Mouse (Mus musculus): ENCODE measurements around the gene Arrdc2. TPM values are rescaled to one million over a fixed set of nuclear protein-coding genes. Genes with fewer than 3 reads are reported as not detected.
A peak's percentile ranks its signal among the peaks of the same experiment; 100 is the strongest.

Arrdc2 gene
- polyA plus RNA-seq, 1 experiment from 2014 or later: 5.5 TPM

DNA sequence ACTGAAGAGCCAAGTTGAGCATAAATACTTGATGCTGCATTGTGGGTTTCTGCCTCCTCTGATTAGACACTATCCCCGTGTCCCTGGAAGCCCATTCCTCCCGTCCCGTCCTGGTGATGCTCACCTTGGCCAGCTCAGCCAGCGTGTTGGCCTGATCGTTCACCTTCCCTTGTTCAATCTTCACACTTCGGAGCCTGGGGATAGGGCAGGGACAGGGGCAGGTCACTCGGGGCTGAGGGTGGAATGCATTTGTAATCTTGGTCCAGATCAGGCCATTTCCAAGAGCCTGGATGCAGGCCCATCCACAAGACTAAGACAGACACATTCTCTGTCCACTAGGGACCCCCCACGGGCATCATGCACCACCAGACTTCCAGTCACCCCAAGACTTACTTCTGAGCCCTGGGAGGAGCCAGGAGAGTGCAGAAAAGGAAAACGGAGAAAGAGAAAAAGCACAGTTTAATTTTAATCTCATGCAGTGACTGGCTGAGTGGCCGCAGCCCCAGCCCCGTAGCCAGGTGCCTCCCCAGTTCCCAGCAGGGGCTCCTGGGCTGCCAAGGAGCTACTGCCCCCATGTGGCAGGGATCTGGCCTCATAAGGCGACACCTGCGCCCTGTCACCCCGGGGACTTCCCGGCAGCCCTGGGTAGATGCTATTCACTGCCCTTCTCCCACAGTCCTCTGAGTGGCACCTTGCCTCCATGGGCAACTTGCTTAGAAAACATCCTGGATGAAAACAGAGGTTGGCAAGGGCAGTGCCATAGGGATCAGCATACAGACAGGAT, 7.0 kb upstream of the Arrdc2 start:
- WGBS: 47% methylated on average over 15 of the region's 15 CpGs
- Histone ChIP-seq H3K27ac (no peak overlapping the region), H3K9ac (no peak overlapping the region), H3K36me3 (no peaks in the 10 kb centered on the region), H3K4me2 (no peak overlapping the region), H3K9me3 (no peaks in the 10 kb centered on the region), H3K4me3 (no peak overlapping the region), H3K4me1 (no peaks in the 10 kb centered on the region), H3K27me3 (0 out of 2 replicates have a peak, but pooled peaks cover 7% of the 10 kb centered on the region)
- ATAC-seq (ENCODE audit: borderline replicate concordance, extremely low read depth, low FRiP score, low TSS enrichment): no peak

DNA sequence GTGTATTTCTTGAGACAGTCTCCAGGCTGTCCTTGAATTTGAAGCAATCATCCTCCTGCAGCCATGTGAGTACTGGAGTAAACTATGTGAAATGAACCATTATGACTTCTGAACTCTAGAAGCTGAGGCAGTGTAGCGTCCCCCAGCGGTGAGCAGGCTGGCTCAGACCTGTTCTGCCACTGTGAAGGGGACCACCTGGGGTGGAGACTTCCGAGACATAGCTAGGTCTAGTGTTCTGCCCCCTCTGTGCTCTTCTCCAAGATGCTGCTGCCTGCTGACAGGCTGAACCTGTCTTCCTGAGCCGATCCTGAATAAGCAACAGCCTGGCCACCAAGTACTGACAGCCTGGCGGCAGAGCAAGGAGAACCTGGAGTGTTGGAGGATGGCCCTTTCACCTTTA, 5.6 kb upstream of the Arrdc2 start:
- ATAC-seq (ENCODE audit: borderline replicate concordance, extremely low read depth, low FRiP score, low TSS enrichment): no peak
- 41% methylated on average over 5 of the region's 5 CpGs for WGBS
- no peak overlapping the region for H3K4me3 ChIP-seq
- peaks cover 5% of the 10 kb centered on the region for H3K4me1 ChIP-seq
- 0 out of 2 replicates have a peak, but pooled peaks cover 7% of the 10 kb centered on the region for H3K27me3 ChIP-seq
- H3K27ac ChIP-seq: no peak overlapping the region
- no peaks in the 10 kb centered on the region for H3K36me3 ChIP-seq
- H3K4me2 ChIP-seq: no peak overlapping the region
- no peak overlapping the region for H3K9ac ChIP-seq
- H3K9me3 ChIP-seq: no peaks in the 10 kb centered on the region

DNA sequence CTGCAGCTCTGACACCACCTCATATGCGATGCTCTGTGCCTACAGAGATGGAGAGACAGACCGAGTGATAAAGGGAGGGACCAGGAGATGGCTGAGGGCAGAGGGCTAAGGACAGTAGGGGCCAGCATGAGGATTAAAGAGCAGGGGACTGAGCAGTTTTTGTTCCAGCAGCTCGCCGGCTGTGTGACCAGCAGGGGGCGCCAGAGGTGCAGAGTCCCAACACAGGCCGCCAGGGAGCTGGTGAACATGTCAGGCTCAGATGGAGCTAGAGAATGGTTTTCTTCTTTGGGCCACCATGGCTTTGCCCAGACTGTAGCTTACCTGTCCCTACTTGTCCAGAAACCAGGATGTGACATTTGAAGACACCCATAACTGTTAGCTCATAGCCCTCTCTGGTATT, 5.0 kb upstream of the Arrdc2 start:
- H3K4me3 ChIP-seq: no peak overlapping the region
- H3K27ac ChIP-seq: no peak overlapping the region
- H3K9me3 ChIP-seq: no peaks in the 10 kb centered on the region
- H3K4me1 ChIP-seq: peaks cover 7% of the 10 kb centered on the region
- 2% methylated on average over 6 of the region's 6 CpGs for WGBS
- no peak for ATAC-seq (ENCODE audit: borderline replicate concordance, extremely low read depth, low FRiP score, low TSS enrichment)
- no peaks in the 10 kb centered on the region for H3K36me3 ChIP-seq
- no peak overlapping the region for H3K4me2 ChIP-seq
- no peak overlapping the region for H3K9ac ChIP-seq
- 0 out of 2 replicates have a peak, but pooled peaks cover 7% of the 10 kb centered on the region for H3K27me3 ChIP-seq

DNA sequence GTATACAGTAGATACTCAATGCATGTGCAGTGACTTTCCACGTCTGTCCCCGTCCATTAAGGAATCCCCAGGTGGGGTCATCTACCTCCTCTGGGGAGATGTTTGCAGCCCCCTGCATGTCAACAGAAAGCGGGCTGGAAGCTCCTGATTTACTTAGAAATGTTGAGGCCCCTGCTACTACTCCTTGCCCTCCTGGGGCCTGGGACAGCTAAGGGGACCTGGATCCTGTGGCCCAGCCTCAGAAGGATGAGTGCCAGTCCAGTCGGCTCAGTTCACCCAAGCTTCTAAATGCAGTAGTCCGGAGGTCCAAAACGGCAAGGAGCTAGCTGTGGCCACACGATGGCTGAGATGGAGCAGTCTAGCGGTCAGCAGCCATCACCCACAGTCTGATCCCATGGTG, 4.4 kb upstream of the Arrdc2 start:
- Histone ChIP-seq H3K27me3 (0 out of 2 replicates have a peak, but pooled peaks cover 7% of the 10 kb centered on the region), H3K4me1 (peaks cover 7% of the 10 kb centered on the region), H3K27ac (no peak overlapping the region), H3K9ac (no peak overlapping the region), H3K4me2 (no peak overlapping the region), H3K4me3 (no peak overlapping the region), H3K36me3 (no peaks in the 10 kb centered on the region), H3K9me3 (no peaks in the 10 kb centered on the region)
- WGBS: 80% methylated on average over 8 of the region's 8 CpGs
- no peak for ATAC-seq (ENCODE audit: borderline replicate concordance, extremely low read depth, low FRiP score, low TSS enrichment)

DNA sequence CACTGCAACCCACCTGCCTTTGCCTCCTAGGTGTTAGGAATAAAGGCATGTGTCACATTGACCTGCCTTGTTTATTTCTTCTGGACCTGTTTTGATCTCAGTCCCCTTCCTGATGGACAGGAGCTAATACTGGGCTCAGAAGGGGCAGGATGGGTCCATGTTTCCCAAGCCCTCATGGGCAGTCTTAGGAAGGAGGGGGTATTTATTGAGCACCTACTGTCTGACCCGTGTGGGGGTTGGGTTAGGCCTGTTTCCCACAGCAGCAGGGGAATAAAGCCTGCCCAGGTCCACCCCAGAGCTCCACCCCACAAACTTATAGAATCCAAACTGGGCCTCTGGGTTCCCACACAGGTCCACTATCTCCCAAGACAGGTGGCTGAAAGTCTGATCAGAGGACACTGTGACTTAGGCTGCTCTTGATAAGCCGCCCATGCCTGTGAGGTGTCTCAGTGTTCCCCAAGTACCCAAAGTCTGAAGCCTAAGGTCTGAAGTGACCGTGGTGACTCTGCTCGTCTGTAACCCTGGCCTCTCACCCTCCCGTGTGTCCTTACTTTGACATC, 3.8 kb upstream of the Arrdc2 start:
- H3K27ac ChIP-seq: no peak overlapping the region
- H3K36me3 ChIP-seq: no peaks in the 10 kb centered on the region
- H3K27me3 ChIP-seq: 0 out of 2 replicates have a peak, but pooled peaks cover 7% of the 10 kb centered on the region
- H3K9me3 ChIP-seq: no peaks in the 10 kb centered on the region
- ATAC-seq (ENCODE audit: borderline replicate concordance, extremely low read depth, low FRiP score, low TSS enrichment): no peak
- no peak overlapping the region for H3K4me3 ChIP-seq
- no peak overlapping the region for H3K9ac ChIP-seq
- no peak overlapping the region for H3K4me2 ChIP-seq
- peaks cover 14% of the 10 kb centered on the region for H3K4me1 ChIP-seq
- 65% methylated on average over 5 of the region's 5 CpGs for WGBS

DNA sequence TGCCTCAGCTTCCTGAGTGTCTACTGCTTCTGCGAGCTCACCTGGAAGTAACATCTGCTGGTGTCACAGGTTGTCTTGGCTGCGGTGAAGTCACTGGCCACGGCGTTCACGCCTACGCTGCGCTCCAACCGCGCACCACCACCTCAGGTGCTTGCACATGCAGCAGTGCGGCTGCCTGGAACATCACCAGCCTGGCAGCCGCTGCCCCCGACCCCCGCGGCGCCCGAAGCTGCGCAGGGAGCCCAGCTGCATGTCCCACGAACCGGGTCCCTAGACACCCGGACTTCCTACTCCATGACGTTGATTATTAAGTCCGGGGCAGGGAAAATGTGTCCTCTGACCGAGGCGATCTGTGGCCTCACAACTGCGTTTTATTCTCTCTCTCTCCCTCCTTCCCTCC, 3.0 kb upstream of the Arrdc2 start:
- no peaks in the 10 kb centered on the region for H3K9me3 ChIP-seq
- ATAC-seq (ENCODE audit: borderline replicate concordance, extremely low read depth, low FRiP score, low TSS enrichment): no peak
- H3K4me3 ChIP-seq: no peak overlapping the region
- 0 out of 2 replicates have a peak, but pooled peaks cover 7% of the 10 kb centered on the region for H3K27me3 ChIP-seq
- no peak overlapping the region for H3K4me2 ChIP-seq
- H3K27ac ChIP-seq: no peak overlapping the region
- peaks cover 16% of the 10 kb centered on the region for H3K4me1 ChIP-seq
- no peaks in the 10 kb centered on the region for H3K36me3 ChIP-seq
- WGBS: 64% methylated on average over 25 of the region's 25 CpGs
- H3K9ac ChIP-seq: no peak overlapping the region

DNA sequence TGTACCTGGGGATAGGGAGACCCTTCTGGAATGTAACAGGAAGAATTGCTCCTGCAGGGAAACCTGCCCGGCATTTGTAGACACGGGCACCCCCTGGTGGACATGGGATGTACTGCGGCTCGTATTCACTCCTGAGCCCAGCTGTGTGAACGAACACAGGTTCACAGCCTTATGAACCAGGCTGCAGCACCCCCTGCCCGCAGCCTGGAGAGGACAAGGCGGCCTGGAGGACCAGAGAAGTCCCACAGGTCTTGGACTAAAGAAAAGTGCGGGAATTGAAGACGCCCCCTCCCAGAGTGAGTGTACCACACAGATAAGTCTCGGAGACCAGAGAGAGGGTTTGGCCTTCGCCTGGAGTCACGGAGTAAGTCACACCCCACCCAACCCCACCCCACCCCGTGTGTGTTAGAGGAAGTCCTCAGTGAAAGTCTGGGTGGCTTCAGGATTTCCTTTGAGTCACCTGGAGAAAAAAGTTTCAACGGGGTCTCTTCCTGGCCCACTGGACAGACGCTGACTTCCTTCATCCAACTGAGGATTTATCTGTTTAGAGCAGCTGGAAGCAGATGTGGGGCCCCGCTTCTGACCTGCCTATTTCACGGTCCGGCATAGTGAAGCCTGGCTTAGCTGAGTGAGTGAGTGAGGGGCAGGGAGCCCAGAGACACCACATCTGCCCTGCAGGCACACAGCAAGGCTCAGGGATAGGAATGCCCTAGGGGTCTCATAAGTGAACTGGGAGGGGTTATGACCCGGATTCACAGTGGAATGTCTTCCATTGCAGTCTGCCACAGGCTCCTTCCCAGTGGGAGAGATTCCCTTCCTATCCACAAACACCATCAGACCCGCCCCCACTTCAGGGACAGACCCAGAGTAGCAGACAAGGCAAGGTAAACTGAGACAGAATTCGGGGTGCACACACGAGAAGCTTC, 1.9 kb upstream of the Arrdc2 start:
- H3K27me3 ChIP-seq: 0 out of 2 replicates have a peak, but pooled peaks cover 2% of the 10 kb centered on the region
- no peaks in the 10 kb centered on the region for H3K9me3 ChIP-seq
- 25% methylated on average over 22 of the region's 22 CpGs for WGBS
- ATAC-seq (ENCODE audit: borderline replicate concordance, extremely low read depth, low FRiP score, low TSS enrichment): no peak
- no peaks in the 10 kb centered on the region for H3K36me3 ChIP-seq
- no peak overlapping the region for H3K27ac ChIP-seq
- H3K4me1 ChIP-seq: peaks cover 16% of the 10 kb centered on the region
- H3K9ac ChIP-seq: no peak overlapping the region
- H3K4me3 ChIP-seq: no peak overlapping the region
- no peak overlapping the region for H3K4me2 ChIP-seq

DNA sequence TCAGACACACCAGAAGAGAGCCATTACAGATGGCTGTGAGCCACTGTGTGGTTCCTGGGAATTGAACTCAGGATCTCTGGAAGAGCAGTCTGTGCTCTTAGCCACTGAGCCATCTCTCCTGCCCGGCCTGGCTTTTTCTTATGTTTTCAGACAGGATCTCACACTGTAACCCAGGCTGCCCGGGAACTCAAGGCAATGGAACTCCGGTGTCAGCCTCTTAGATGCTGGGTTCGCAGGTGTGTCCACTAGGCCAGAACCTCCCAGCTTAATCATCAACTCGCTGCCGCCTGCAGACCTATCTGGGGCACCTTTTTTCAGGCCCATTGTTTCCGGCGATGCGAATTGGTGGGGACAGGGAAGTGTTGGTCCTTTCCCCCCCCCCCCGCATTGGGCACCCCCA, 1.1 kb upstream of the Arrdc2 start:
- H3K9me3 ChIP-seq: no peaks in the 10 kb centered on the region
- no peak overlapping the region for H3K27ac ChIP-seq
- no peak for ATAC-seq (ENCODE audit: borderline replicate concordance, extremely low read depth, low FRiP score, low TSS enrichment)
- 45% methylated on average over 10 of the region's 10 CpGs for WGBS
- no peak overlapping the region for H3K4me2 ChIP-seq
- no peaks in the 10 kb centered on the region for H3K36me3 ChIP-seq
- H3K4me1 ChIP-seq: peaks cover 16% of the 10 kb centered on the region
- H3K27me3 ChIP-seq: no peaks in the 10 kb centered on the region
- H3K4me3 ChIP-seq: no peak overlapping the region
- H3K9ac ChIP-seq: no peak overlapping the region

DNA sequence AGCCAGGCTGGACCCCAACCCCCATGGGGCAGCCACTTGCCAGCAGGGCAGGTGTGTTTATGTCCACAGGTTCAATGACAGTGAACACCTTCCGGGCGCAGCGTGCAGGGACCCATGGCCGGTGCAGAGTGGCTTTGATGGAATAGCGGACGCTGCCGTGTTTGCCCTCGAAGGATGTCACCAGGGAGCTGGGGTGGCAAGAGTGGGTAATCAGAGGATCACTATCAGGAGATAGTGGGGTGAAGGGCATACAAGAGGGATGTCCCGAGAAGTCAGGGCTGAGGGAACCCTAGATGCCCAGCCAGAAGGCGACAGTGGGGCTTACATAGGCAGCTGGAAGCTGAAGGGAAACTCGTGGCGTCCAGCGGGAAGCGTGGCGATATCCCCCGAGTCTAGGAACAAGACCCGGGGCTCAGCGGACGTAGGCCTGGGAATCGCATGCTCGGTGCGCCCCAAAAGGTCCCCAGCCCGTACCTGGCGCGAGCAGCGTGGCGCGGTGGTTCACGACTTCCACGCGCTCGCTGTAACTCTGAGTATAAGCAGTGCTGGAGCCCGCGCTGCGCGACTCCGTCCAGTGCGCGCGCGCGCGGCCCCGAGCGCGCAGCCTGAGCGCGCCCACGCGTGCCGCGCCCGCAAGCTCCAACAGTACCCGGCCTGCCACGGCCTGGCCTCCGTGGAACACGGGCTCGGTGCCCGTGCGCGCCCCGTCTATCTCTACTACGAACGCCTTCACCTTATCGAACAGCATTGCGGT, 689 bp downstream of the Arrdc2 start:
- no peaks in the 10 kb centered on the region for H3K9me3 ChIP-seq
- peak overlapping the region; percentile 91 for H3K27ac ChIP-seq
- H3K36me3 ChIP-seq: no peaks in the 10 kb centered on the region
- WGBS: 2% methylated on average over 66 of the region's 66 CpGs
- peak overlapping the region; percentile 77 for H3K4me3 ChIP-seq
- peak overlapping the region; percentile 77 for H3K9ac ChIP-seq
- H3K4me2 ChIP-seq: peak overlapping the region; percentile 89
- no peaks in the 10 kb centered on the region for H3K27me3 ChIP-seq
- ATAC-seq (ENCODE audit: borderline replicate concordance, extremely low read depth, low FRiP score, low TSS enrichment): peak; percentile 46
- H3K4me1 ChIP-seq: peaks cover 18% of the 10 kb centered on the region

DNA sequence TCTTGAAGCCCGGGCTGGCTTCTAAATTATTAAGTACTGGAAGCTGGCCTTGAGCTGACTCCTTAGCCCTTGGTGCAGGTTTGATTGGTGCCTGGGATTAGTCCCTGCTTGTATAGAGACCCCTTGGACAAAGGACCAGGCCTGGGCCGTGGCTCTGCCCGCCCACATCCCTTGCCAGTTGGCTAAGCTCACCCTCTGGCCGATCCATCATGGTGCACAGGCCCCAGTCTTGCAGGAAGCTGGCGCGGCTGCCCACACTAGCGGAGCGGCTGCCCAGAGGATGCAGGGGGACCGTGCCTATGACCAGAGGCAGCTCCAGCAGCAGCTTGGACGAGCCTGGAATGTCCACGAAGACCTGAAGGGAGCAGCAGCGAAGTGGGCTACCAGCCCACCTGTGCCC, 2.9 kb downstream of the Arrdc2 start:
- H3K4me3 ChIP-seq: no peak overlapping the region
- no peak overlapping the region for H3K27ac ChIP-seq
- ATAC-seq (ENCODE audit: borderline replicate concordance, extremely low read depth, low FRiP score, low TSS enrichment): no peak
- H3K4me2 ChIP-seq: no peak overlapping the region
- no peaks in the 10 kb centered on the region for H3K27me3 ChIP-seq
- H3K36me3 ChIP-seq: no peaks in the 10 kb centered on the region
- no peaks in the 10 kb centered on the region for H3K9me3 ChIP-seq
- 83% methylated on average over 12 of the region's 12 CpGs for WGBS
- H3K9ac ChIP-seq: no peak overlapping the region
- peaks cover 33% of the 10 kb centered on the region for H3K4me1 ChIP-seq

DNA sequence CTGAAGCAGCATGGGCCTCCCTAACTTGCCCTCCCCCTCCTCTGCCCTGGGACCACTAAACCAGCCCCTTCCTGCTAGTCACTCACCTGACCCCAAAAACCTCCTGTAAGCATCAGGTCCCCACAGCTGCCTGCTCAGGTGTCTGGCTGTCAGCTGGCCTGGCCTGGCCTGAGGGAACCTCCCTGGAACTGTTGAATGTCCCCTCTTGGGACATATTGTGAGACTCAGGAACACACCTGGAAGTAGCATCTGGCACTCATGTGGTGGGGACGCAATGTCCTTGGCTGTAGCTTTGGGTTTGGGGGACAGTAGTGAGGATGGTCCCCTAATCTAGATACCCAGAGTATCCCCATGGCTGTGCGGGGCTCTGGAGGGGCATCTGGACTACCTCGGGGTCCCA, 5.4 kb downstream of the Arrdc2 start:
- 94% methylated on average over 3 of the region's 3 CpGs for WGBS
- Histone ChIP-seq H3K9ac (no peak overlapping the region), H3K4me3 (no peak overlapping the region), H3K27me3 (no peaks in the 10 kb centered on the region), H3K27ac (no peak overlapping the region), H3K9me3 (no peaks in the 10 kb centered on the region), H3K4me2 (no peak overlapping the region), H3K4me1 (peaks cover 26% of the 10 kb centered on the region), H3K36me3 (no peaks in the 10 kb centered on the region)
- no peak for ATAC-seq (ENCODE audit: borderline replicate concordance, extremely low read depth, low FRiP score, low TSS enrichment)
